Mouse (Mus musculus) gastrocnemius, adult 18-20 months (tissue): ENCODE measurements at regions not wholly inside any gene's neighbourhood (a gene's known extent, or its start where the extent isn't known, plus 50 kb on each side); places are given as distances from the start of the nearest gene placed in this dataset.

Experiments used
- DNase-seq: peaks from one replicate; pipeline ENCODE4 v3.0.0; 2021; ENCODE audit warnings: low spot score

DNA sequence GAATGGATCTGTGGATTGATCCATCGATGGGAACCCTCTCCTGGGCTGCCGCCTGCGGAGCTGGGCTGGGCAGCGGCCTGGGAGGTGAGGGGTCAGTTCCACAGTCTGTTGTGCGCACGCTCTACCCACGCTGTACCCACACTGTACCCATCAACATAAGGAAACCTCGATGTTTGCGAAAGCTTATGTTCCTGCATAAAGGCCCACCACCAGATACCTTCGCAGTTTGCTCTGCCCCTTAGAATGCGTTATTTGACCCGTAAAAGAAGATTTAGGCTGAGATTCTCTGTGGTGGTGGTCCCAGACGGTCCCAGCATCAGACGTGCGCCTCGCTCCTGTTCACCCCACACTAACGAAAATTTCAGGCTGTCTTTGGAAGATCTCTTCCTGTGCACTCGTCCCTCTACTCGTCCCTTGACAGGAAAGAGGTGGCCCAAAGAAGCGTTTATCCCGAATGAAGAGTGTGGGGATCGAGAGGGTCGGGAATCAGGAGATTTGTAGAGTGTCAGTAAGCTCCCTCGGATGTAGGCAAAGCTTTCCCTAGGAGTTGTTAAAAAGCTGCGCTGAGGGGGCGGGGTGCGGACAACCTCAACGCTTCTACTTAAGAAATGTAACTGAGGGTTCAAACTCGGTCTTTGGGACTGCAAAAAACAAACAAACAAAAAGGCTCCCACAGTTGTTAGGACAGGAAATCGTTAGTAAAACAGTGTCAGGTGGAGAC is 123.9 kb downstream of the Tmem161b start:
- DNase-seq = no peak

DNA sequence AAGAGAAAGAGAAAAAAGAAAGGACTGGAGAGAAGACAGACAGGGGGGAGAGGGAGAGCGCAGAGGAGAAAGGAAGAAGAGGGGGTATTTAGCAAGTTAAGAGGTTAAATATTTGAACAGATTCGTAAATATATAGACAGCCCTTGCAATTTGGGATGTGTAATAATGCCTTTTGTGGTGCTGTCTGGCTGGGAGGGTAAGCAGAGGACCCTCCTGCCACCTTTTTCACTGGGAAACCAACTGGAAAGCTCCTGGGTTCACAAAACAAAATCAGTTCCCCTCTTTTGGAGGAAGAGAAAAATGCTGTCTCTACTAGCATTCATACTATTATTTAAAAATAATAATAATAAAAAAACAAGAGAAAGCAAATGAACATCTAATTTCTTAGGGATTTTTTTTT is 124.5 kb downstream of the Tmem161b start:
- DNase-seq = no peak

DNA sequence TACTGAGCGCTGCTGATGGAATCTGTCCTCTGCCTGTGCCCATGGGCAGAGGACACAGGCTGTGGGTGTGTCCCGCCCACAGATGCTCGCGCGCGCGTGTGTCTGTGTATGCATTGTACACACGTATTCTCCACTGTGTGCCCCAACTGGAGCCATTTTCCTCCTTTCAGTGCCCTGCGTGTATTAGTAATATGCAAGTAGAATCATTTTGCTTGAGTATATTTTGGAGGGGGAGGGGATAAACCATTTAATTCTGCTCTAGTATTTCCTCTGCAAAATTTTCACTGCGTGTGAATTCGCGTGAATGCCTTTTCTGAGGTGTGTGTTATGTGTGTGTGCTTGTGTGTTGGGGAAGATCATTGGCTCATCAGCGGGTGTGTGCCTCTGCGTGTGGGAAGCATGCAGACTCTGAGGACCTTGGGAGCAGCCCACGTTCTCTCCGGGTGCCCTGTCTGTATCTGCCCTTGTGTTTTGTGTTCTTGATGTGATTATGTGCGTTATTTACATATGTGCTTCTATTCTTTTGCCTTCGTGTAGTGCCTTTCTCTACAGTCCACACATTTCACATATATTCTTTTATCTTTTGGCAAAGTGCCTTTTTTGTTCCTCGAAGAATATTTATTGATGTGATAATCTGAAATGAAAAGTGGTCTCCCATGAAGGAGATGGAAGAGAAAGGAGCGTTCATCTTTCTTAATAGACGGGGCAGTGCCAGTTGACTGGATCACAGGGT is 125.3 kb downstream of the Tmem161b start:
- no peak for DNase-seq

DNA sequence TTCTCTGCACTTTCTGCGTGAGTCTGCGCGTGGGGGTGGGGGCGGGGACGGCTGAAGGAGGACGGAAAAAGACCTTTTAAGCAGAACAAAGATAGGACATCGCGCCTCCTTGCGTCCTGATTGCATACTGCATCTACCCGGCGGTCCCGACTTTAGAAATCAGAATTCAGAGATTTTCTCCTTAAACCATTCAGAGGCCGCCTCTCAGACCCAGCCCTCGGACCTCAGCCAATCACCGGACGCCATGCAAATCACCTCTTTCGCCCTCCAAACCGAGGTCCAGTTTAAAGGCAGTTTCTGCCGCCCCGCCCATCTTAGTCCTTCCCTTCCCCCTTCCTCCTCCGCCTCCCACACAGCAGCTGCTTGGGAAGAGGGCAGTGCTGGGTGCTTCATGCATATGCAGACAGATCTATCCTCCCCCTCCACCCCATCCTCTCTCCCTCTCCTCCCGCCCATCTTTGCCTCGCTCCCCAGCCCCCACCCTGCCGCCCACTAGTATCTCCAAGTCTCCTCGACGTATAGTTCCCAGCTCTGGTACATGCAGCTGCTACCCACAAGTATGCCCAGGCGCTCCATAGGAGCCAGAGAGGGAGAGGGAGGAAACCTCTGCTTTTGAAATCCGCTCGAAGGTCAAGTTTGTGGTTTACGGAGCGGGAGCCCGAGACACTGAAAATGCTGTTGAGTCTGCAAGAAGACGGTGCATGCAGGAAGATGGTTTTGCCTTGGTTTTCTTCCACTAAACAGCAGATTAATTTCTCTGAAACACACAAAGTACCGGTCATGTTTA is 126.0 kb downstream of the Tmem161b start:
- DNase-seq = peak; percentile 81

DNA sequence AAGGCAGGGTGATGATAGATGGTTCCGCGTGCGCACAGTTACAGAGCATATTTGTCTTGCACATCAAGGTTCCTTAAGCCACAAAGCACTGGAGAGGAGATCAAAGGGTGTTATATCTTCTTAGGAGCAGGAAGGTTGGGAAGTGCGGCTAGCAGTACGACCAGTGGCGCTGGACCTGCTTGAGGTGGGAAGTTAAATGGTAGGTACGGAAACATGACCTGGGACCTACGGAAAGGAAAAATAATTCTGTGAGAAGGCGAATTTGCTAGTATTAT is 126.5 kb downstream of the Tmem161b start:
- DNase-seq = no peak

DNA sequence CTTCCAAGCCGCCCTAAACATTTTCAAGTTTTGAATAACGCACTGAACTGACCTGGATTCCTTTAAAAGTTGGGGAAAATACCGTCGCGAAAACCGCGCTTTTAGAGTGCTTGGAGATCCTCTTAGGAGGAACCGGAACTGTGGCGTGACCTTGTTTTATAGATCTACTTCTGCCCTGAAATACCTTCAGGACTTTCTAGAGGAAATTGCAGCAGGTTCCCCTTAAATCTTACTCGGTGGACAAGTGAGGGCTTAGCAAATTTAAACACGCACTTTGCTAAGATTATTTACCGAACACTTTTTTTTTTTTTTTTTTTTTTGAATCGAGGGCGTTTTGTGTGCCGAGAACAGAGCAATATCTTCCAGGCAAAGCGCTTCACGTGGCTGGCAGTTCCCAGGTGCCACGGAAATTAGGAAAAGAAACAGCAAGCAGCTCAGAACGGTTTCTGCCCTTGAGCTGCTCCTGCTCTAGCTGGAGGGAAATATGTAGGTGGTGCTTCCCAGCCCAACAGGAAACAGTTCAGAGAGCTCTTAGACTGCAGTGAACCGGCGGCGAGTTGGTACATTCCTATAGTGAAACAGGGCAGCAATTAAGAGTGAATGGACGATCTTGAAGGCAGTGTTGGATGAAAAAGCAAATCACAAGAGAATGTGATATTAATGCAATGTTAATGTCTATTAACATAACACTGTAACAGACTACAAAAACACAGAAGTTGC is 127.1 kb downstream of the Tmem161b start:
- DNase-seq = no peak

DNA sequence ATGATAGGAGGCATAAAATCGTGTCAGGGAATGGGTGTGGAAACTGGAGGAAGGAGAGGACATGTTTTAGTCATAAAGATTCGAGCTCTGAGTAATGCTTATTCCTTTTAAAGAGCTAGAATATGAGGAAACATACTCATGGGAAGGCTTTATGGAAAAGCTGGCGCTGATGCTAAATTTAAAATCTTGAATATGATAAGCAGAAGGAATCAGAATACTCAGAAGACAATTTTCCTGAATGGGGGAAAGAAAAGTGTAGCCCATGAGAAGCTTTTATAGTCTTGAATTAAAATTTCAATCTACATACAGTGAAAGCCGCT is 127.6 kb downstream of the Tmem161b start:
- DNase-seq = no peak

DNA sequence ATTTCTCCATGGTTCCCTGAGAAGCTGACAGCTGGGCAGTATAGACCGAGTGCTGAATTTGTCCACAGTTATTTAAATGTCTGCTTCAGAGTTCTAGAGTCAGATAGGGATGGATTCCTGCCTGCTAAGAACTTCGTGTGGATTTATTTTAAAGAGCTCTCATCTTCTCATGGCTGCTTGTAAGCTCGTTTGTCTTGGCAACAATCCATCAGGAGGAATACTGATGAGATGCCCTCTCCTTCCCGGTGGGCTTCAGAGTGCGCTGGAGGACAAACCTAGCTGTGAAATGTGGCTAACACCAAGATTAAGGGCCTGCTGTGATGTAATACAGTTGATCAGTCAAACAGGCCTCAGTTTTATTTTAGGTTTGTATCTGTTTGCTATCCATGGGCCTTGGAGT is 128.7 kb downstream of the Tmem161b start:
- DNase-seq = no peak

DNA sequence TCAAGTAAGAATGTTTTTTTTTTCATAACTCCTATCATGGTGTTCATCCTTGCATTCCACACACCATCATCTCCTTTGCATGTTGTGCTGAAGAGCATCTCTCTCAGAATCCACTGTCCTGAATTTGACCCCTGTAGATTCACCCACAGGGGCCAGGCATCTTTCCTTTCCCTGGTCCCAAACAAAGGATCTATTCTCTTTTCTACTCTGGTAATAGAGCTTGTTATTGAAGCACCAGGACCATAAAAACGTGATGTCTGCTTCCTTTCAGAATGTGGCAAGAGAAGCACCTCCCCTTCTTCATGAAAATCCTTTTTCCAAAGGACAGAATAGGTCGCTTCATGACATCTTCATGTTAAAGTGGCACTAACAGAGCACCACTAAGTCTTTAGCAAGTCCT is 134.4 kb downstream of the Tmem161b start:
- no peak for DNase-seq

DNA sequence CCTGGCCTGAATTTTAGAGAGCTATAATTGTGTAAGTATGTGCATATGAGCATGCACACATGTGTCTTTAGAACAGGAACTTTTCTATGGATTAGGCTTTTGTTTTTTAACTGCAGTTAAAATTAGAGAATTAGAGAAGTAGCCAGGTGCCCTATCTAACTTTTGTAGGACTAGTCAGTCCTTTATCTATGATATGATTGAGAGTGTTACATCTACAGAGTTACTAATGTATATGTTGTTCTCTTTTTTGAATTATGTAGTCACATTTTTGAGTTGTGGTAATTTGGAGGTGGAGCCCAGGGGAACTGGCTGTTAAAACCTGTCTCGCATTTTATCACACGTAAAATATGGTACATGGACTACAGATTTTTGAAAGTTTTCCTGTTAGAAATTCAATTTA is 138.4 kb downstream of the Tmem161b start:
- DNase-seq = no peak

DNA sequence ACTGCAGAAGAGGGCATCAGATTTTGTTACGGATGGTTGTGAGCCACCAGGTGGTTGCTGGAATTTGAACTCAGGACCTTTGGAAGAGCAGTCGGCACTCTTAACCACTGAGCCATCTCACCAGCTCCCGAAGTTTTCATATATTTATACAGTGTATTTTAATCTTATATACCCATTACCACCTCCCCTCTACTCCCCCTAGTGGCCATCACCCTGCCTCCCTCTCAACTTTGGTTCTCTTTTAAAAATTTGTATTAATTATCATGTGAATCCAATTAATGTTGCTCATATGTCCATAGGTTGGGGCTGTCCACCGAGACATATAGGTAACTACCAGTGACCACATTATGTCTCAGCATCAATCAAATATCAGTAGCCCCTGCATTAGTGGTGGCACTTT is 142.0 kb downstream of the Tmem161b start:
- DNase-seq = no peak

DNA sequence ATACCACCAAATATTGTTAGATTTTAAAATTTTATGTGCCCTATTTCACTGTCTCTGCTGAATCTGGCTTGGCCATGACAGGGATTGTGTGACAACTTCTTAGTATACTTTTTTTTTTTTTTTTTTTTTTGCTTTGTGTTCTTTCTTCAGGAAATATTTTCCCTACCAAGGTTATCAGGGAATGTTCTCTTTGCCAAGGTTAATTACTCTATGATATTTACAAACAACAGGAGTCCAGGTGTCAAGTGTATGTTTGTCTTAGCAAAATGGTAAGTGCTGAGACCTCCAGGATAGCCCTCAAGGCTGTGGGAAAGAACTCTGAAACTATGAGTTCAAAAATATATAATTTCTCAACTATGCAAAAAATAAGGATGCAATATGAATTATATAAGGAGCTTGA is 143.4 kb downstream of the Tmem161b start:
- no peak for DNase-seq

DNA sequence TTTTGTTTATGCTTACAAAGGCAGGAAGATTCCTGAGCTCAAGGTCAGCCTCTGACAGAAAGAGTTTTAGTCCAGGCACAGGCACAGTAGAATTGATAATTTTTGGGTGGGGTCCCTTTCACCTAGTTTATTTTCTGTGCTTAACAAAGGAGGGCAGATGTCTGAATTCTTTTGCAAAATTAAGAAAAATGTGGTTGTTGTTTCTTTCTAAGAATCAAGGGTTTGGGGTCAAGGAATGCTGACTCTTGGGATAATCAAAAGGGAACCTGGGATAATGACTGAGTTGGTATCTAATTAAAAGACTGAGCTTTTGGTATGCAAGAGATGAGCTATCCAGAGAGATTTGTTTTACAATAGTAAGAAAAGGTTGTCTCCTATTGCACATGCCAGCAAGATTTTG is 143.9 kb downstream of the Tmem161b start:
- DNase-seq = no peak

DNA sequence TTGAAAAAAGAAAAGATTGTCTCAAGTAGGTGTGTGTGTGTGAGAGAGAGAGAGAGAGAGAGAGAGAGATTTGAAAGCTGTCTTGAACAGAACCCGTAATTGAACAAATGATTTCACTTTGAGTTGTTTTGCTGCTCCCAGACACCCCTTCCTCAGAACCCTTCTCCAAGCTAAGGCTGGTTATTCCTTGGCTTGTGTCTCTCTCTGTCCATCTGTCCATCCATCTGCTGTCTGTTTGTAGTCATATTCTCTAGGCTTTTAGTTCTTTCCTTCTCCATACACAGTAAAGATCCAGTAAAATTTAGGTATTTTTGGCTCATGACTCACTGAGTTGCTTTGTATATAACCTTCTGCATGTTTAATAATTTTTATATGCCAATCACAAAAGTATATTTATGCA is 144.7 kb downstream of the Tmem161b start:
- no peak for DNase-seq

DNA sequence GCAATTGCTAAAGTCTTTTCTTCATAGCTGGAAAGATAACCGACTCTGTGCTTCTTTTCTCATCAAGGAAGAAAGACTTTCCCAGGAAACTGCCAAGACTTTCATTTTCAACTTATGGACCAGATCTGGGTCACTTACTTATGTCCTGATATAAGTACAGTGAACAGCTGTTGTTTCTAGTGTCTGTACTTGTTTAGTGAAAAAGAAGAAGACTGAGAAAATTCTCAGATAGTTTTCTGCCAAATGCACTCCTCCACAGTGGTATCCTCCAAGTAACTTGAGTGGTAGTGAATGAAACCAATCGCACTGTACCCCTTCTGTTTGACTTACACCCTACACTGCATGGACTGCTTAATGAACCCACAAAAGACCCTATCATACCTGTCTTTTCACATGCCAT is 146.1 kb downstream of the Tmem161b start:
- no peak for DNase-seq

DNA sequence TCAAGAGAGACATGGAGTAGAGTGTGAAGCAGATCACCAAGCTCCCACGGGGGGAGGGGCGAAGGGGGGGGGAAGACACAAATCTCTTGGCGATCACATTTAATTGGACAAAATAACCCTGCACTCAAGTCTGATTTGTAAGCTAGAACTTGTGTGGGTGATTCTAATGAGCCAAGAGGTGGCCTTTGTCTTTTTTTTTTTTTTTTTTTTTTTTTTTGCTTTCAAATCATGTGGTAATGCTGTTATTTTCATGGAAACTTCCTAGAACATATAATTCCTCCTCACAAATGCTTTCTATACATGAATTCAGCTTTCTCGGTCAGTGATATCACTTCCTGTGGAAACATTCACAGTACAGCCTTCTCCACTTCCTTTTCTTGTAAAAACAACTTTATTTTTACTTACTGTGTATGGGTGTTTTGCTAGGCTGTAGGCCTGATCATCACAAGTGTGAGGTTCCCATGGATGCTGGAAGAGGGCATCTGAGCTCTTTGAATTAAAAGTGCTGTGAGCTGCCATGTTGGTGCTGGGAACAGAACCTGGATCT is 152.7 kb downstream of the Tmem161b start:
- no peak for DNase-seq

DNA sequence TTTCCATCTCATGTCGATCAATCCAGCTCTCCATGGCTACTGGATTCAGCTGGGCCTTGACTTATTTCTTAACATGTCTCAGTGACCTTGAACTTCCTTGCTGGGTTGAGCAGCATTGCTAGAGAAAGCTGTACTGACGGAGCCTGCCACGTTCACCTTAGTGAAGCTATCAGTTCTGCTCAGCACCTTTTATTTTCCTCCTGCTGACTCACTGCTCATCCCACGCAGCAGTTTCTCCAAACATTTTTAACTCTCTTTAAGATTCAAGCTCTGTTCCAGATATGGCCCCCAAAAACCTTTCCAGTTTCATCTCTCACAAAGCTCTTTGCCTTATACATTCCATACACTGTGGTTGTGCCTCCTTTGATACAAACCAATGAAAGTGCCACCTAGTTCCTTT is 153.8 kb downstream of the Tmem161b start:
- no peak for DNase-seq

DNA sequence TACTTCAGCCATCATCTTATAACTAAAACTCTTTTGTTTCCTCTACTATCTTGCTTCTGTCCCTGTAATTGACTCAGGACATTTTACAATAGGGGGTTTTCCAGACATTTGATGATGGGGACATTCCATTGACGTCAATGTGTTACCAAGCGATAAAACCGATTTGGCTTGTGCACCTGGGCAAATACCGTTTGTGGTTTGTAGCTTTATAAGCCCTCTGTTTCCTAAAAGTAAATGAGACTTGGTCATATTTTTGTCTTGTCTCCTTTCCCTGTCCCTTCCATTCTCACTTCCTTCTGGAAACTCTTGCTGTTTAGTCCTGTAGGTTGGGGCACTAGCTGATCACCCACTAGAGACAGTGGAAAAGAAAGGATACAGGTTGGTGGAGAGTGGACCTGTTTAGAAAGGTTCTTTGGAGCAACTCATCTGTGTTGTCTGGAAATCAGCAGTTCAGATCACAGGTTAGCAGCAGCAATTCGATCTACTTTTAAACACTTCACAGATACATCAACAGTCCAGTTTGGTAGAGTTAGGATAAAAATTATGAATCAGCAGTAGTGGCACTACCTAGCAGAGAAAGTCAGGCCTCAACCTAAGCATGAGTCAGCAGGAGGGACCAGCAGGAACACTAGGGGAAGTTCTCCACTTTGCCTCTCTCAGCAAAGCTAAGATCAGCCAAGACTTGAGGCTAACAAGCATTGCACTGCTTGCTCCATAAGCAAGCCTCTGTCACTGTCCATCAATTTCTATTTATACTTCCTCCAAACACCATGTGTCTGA is 156.6 kb downstream of the Tmem161b start:
- no peak for DNase-seq

DNA sequence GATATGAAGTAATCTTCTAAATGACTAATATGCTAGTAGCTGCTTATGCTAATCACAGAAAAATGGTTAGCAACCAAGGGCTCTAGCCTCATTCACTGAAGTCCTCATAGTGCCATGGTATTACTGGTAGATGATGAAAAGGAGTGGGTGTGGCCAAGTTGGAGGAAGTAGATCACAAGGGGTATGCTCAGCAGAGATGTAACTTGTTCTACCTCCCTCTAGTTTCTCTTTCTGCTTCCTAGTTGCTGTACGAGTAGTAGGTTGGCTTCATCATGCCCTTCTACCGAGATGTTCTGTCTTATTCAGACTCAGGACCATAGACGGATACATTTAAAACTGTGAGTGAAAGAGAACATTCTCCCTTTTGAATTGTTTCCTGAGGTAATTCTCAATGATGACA is 169.5 kb downstream of the Tmem161b start:
- DNase-seq = no peak

DNA sequence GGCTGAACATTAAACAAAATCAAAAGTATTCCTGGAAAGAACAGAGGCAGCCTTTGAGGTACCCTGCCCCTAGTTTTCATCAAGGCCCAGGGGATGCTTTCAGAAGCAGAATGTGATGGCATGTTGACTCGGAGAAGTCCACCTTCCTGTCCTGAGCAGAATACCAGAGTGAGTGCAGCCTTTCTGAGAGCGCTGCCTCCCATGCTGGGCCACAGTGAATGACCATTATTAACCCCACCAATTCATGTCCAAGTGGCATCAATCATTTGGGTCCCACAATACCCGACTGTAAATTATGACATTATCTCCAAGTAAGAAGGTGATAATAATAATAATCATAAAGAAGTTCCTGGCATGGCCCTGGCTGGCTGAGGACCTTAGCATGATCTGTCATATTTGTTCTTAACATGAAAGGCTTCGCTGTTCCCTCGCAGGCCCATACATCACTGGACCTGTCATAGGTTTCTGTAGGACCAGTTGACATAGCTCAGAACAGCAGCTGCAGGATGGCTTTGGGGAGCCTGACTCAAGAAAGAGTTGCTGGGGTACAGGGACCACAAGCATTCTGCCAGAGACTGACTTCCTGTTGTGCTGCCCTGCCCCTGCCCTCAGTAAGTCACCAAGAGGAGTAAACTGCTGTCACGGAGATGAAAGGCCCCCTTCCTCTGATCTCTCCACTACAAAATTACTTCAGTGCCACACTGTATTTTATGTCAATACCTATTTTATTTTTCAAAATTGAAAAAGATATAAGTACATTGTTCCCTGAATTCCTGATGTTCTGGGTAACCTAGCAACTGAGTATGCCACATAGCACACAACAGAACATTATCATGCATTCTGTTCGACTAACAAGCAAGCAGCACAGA is 176.6 kb downstream of the Tmem161b start:
- no peak for DNase-seq
